Mouse (Mus musculus): Measurements from ENCODE around the gene Mtch2. TPM values are rescaled to one million over a fixed set of nuclear protein-coding genes. Genes with fewer than 3 reads are reported as not detected.

Mtch2 gene
- polyA plus RNA-seq (2015; fragmentation: Nextera tagmentation; extraction: Ambion mirVana) = 409 and 416 TPM in 2 replicates

GRCm38 (mm10) chr2:90846955-90847680, at the start of gene Mtch2:
Gene Mtch2 (plus strand): TSS chr2:90847155.
- Histone ChIP-seq H3K36me3 (ENCODE audit: control insufficient read depth, insufficient read depth, low read length) (no peaks in the 10 kb centered on the region), H3K4me1 (ENCODE audit: control insufficient read depth, insufficient read depth, low read length) (peaks cover 5% of the 10 kb centered on the region; the same call in 1 of the 2 replicates), H3K27me3 (replicated peaks; ENCODE audit: control insufficient read depth, insufficient read depth, low read length) (no peaks in the 10 kb centered on the region), H3K4me2 (ENCODE audit: low read depth, low read length) (peak within 1 kb of the TSS; percentile 78), H3K9me3 (ENCODE audit: control insufficient read depth, low read length) (no peaks in the 10 kb centered on the region), H3K9ac (ENCODE audit: low read depth, low read length) (peak within 1 kb of the TSS; percentile 85), H3K27ac (ENCODE audit: low read length) (peak within 1 kb of the TSS; percentile 87), H3K4me3 (ENCODE audit: low read length) (peak within 1 kb of the TSS; percentile 88)
- ATAC-seq = peak; percentile 95
- WGBS = 0% methylated on average over 66 of the region's 67 CpGs

DNA sequence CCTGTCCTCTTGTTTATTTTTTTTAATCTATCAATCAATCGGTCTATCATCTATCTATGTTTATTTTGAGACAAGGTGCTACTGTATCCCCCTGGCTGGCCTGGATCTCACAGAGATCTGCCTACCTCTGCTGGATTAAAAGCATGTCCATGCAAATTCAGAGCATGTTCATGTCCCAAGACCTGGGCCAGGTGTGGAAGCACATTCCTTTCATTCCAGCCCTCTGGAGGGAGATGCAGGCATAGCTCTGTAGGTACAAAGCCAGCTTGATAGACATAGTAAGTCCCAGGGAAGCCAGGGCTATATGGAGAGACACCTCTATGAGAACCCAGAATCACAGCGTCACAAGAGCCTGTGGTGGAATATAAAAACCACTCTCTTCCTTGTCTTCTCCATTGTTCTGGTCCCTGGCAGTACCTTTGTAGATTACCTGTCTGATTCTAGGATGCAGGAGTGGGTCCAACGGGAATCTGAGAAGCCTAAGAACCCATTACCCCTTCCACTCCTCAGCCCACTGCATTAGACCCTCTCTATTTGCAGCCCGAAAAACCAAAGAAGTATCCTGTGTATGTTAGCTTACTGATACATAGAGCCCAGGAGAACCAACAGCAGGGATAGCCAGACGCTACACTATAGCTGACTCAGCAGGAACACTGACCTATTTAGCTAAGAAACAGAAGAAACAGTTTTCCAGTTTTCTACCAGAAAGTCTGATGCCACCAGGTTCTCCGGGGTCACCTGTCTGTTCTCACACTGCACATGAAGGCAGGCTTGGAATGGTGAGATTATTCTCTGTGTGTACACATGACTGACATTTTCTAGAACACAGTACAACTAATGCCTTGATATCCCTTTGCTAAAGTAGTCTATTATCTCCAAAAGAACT, 38.5 kb upstream of the Mtch2 start:
- Histone ChIP-seq H3K4me3 (ENCODE audit: low read length) (no peak overlapping the region), H3K9ac (ENCODE audit: low read depth, low read length) (no peak overlapping the region), H3K36me3 (ENCODE audit: control insufficient read depth, insufficient read depth, low read length) (no peaks in the 10 kb centered on the region), H3K27ac (ENCODE audit: low read length) (no peak overlapping the region), H3K9me3 (ENCODE audit: control insufficient read depth, low read length) (no peaks in the 10 kb centered on the region), H3K27me3 (replicated peaks; ENCODE audit: control insufficient read depth, insufficient read depth, low read length) (no peaks in the 10 kb centered on the region), H3K4me2 (ENCODE audit: low read depth, low read length) (no peak overlapping the region), H3K4me1 (ENCODE audit: control insufficient read depth, insufficient read depth, low read length) (no peaks in the 10 kb centered on the region)
- 86% methylated on average over 6 of the region's 6 CpGs for WGBS
- ATAC-seq = no peak

DNA sequence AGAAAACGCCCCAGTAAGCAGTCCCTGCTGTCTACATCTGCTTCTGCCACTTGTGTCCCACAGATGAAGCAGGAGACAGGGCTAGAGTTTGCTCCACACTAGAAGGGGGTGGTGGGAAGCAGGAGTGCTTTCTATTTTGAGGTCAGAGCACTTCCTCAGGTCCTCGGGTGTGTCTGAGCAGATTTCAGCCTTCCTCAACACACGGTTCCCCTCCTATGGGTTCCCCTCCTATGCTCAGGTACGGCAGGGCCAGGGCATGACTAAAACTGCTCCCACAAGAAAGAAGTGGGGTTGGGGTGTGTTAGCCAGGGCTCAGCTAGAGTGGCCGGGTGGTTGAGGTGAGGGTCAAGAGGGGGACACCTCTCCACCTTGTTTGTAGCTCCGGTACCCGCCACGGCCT, 36.2 kb upstream of the Mtch2 start:
- Histone ChIP-seq H3K4me3 (ENCODE audit: low read length) (no peak overlapping the region), H3K27me3 (replicated peaks; ENCODE audit: control insufficient read depth, insufficient read depth, low read length) (no peaks in the 10 kb centered on the region), H3K4me2 (ENCODE audit: low read depth, low read length) (no peak overlapping the region), H3K4me1 (ENCODE audit: control insufficient read depth, insufficient read depth, low read length) (no peaks in the 10 kb centered on the region), H3K9me3 (ENCODE audit: control insufficient read depth, low read length) (no peaks in the 10 kb centered on the region), H3K27ac (ENCODE audit: low read length) (no peak overlapping the region), H3K36me3 (ENCODE audit: control insufficient read depth, insufficient read depth, low read length) (no peaks in the 10 kb centered on the region), H3K9ac (ENCODE audit: low read depth, low read length) (no peak overlapping the region)
- 85% methylated on average over 8 of the region's 8 CpGs for WGBS
- ATAC-seq = no peak

GRCm38 (mm10) chr2:90815266-90815665, 31.7 kb upstream of the Mtch2 start:
- Histone ChIP-seq H3K4me3 (ENCODE audit: low read length) (no peak overlapping the region), H3K4me1 (ENCODE audit: control insufficient read depth, insufficient read depth, low read length) (no peaks in the 10 kb centered on the region), H3K36me3 (ENCODE audit: control insufficient read depth, insufficient read depth, low read length) (no peaks in the 10 kb centered on the region), H3K27me3 (replicated peaks; ENCODE audit: control insufficient read depth, insufficient read depth, low read length) (no peaks in the 10 kb centered on the region), H3K27ac (ENCODE audit: low read length) (no peak overlapping the region), H3K4me2 (ENCODE audit: low read depth, low read length) (no peak overlapping the region), H3K9me3 (ENCODE audit: control insufficient read depth, low read length) (no peaks in the 10 kb centered on the region), H3K9ac (ENCODE audit: low read depth, low read length) (no peak overlapping the region)
- WGBS = 79% methylated on average over 2 of the region's 2 CpGs
- no peak for ATAC-seq

- no peak for ATAC-seq
- no peaks in the 10 kb centered on the region for H3K27me3 ChIP-seq (replicated peaks; ENCODE audit: control insufficient read depth, insufficient read depth, low read length)
- no peak overlapping the region for H3K9ac ChIP-seq (ENCODE audit: low read depth, low read length)
- H3K9me3 ChIP-seq (ENCODE audit: control insufficient read depth, low read length) = no peaks in the 10 kb centered on the region
- WGBS = 65% methylated on average over 4 of the region's 4 CpGs
- H3K4me3 ChIP-seq (ENCODE audit: low read length) = no peak overlapping the region
- H3K27ac ChIP-seq (ENCODE audit: low read length) = no peak overlapping the region
- H3K4me2 ChIP-seq (ENCODE audit: low read depth, low read length) = no peak overlapping the region
- H3K4me1 ChIP-seq (ENCODE audit: control insufficient read depth, insufficient read depth, low read length) = no peaks in the 10 kb centered on the region
- H3K36me3 ChIP-seq (ENCODE audit: control insufficient read depth, insufficient read depth, low read length) = no peaks in the 10 kb centered on the region
These were observed 30.8 kb upstream of the Mtch2 start for GRCm38 (mm10) chr2:90816144-90816543.

DNA sequence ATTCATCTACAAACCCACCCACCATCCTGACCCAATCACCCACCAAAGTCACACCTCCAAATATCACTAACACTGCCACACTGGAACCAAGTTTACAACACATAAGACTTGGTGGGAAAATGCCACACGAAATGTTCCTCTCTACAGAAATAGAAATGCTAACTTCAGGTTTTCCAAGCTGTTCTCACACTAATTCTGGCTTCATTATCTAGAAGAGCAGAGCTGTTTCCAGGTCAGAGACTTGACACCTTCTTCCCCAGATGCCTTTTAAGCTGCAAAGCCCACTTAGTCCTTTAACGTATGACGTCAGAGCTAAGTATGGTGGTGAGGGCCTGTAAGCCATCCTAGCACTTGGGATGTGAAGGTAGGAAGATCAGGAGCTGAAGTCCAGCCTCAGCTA, 28.2 kb upstream of the Mtch2 start:
- Histone ChIP-seq H3K9me3 (ENCODE audit: control insufficient read depth, low read length) (no peaks in the 10 kb centered on the region), H3K27me3 (replicated peaks; ENCODE audit: control insufficient read depth, insufficient read depth, low read length) (no peaks in the 10 kb centered on the region), H3K27ac (ENCODE audit: low read length) (no peak overlapping the region), H3K4me2 (ENCODE audit: low read depth, low read length) (no peak overlapping the region), H3K36me3 (ENCODE audit: control insufficient read depth, insufficient read depth, low read length) (no peaks in the 10 kb centered on the region), H3K4me1 (ENCODE audit: control insufficient read depth, insufficient read depth, low read length) (no peaks in the 10 kb centered on the region), H3K9ac (ENCODE audit: low read depth, low read length) (no peak overlapping the region), H3K4me3 (ENCODE audit: low read length) (no peak overlapping the region)
- 85% methylated on average over 3 of the region's 3 CpGs for WGBS
- ATAC-seq = no peak

GRCm38 (mm10) chr2:90820894-90821293, 26.1 kb upstream of the Mtch2 start:
- Histone ChIP-seq H3K4me1 (ENCODE audit: control insufficient read depth, insufficient read depth, low read length) (no peaks in the 10 kb centered on the region), H3K4me2 (ENCODE audit: low read depth, low read length) (no peak overlapping the region), H3K36me3 (ENCODE audit: control insufficient read depth, insufficient read depth, low read length) (no peaks in the 10 kb centered on the region), H3K9me3 (ENCODE audit: control insufficient read depth, low read length) (no peaks in the 10 kb centered on the region), H3K27me3 (replicated peaks; ENCODE audit: control insufficient read depth, insufficient read depth, low read length) (no peaks in the 10 kb centered on the region), H3K27ac (ENCODE audit: low read length) (no peak overlapping the region), H3K4me3 (ENCODE audit: low read length) (no peak overlapping the region), H3K9ac (ENCODE audit: low read depth, low read length) (no peak overlapping the region)
- ATAC-seq = no peak
- 86% methylated on average over 3 of the region's 3 CpGs for WGBS

- Histone ChIP-seq H3K4me3 (ENCODE audit: low read length) (no peak overlapping the region), H3K27me3 (replicated peaks; ENCODE audit: control insufficient read depth, insufficient read depth, low read length) (no peaks in the 10 kb centered on the region), H3K4me1 (ENCODE audit: control insufficient read depth, insufficient read depth, low read length) (no peaks in the 10 kb centered on the region), H3K9ac (ENCODE audit: low read depth, low read length) (no peak overlapping the region), H3K36me3 (ENCODE audit: control insufficient read depth, insufficient read depth, low read length) (no peaks in the 10 kb centered on the region), H3K4me2 (ENCODE audit: low read depth, low read length) (no peak overlapping the region), H3K9me3 (ENCODE audit: control insufficient read depth, low read length) (no peaks in the 10 kb centered on the region), H3K27ac (ENCODE audit: low read length) (no peak overlapping the region)
- WGBS = 83% methylated on average over 2 of the region's 2 CpGs
- no peak for ATAC-seq
These were observed 24.0 kb upstream of the Mtch2 start for GRCm38 (mm10) chr2:90822978-90823377.

DNA sequence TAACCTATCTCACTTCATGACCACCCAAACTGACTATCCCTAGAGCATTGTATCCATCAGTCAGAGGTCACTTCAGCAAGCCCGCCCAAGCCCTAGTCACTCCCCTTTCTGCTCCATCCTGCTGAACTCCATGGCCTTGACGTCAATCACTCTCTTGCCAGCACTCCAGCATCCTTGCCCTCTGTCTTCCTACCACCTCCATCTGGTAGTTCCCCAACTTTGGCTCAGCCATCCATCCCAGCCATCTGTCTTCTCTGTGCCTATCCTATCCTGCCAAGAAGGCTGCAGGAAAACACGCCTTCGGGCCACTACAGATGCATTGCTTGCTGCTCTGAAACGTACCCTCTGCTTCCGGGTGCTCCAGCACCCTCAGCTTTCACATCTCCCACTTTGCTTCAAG, 23.2 kb upstream of the Mtch2 start:
- no peak overlapping the region for H3K4me3 ChIP-seq (ENCODE audit: low read length)
- H3K27me3 ChIP-seq (replicated peaks; ENCODE audit: control insufficient read depth, insufficient read depth, low read length) = no peaks in the 10 kb centered on the region
- no peak overlapping the region for H3K4me2 ChIP-seq (ENCODE audit: low read depth, low read length)
- no peaks in the 10 kb centered on the region for H3K9me3 ChIP-seq (ENCODE audit: control insufficient read depth, low read length)
- no peak overlapping the region for H3K9ac ChIP-seq (ENCODE audit: low read depth, low read length)
- no peaks in the 10 kb centered on the region for H3K4me1 ChIP-seq (ENCODE audit: control insufficient read depth, insufficient read depth, low read length)
- 84% methylated on average over 6 of the region's 6 CpGs for WGBS
- no peak for ATAC-seq
- no peak overlapping the region for H3K27ac ChIP-seq (ENCODE audit: low read length)
- H3K36me3 ChIP-seq (ENCODE audit: control insufficient read depth, insufficient read depth, low read length) = no peaks in the 10 kb centered on the region

Measured in intestine, embryonic 16.5 days (tissue).